Mouse (Mus musculus): ENCODE data around the gene Sh3bgrl3. TPM values are rescaled to one million over a fixed set of nuclear protein-coding genes. Genes with fewer than 3 reads are reported as not detected.

The Sh3bgrl3 gene
- polyA plus RNA-seq, 1 experiment from 2014 or later, result 312 TPM

- ATAC-seq (ENCODE audit: low FRiP score) (peak; percentile 71), DNase-seq (ENCODE audit: low spot score, missing footprints) (peak; percentile 92)
- Histone ChIP-seq H3K4me2 (peak overlapping the region; percentile 76), H3K36me3 (ENCODE audit: control insufficient read depth, insufficient read depth, low read length) (no peaks in the 10 kb centered on the region), H3K4me3 (ENCODE audit: low read depth, low read length) (peak overlapping the region; percentile 35), H3K27me3 (ENCODE audit: control insufficient read depth, insufficient read depth, low read length) (peaks cover 9% of the 10 kb centered on the region; the same call in 1 of the 2 replicates), H3K4me1 (ENCODE audit: control insufficient read depth, insufficient read depth, low read length) (peaks cover 6% of the 10 kb centered on the region), H3K9me3 (ENCODE audit: control insufficient read depth, low read length) (no peaks in the 10 kb centered on the region), H3K9ac (ENCODE audit: low read length) (peak overlapping the region; percentile 34; the same call in 1 of the 2 replicates), H3K27ac (ENCODE audit: low read depth, low read length) (no peak overlapping the region)
- WGBS, result under 1% methylated on average over 41 of the region's 41 CpGs
Observed at GRCm38 (mm10) chr4:134081730-134082386, 46.7 kb downstream of the Sh3bgrl3 start.

GRCm38 (mm10) chr4:134080674-134081073 lies 47.9 kb downstream of the Sh3bgrl3 start:
- Histone ChIP-seq H3K4me1 (ENCODE audit: control insufficient read depth, insufficient read depth, low read length) (peaks cover 6% of the 10 kb centered on the region), H3K9ac (ENCODE audit: low read length) (no peak overlapping the region), H3K27me3 (ENCODE audit: control insufficient read depth, insufficient read depth, low read length) (peaks cover 9% of the 10 kb centered on the region; the same call in 1 of the 2 replicates), H3K36me3 (ENCODE audit: control insufficient read depth, insufficient read depth, low read length) (no peaks in the 10 kb centered on the region), H3K4me2 (no peak overlapping the region), H3K27ac (ENCODE audit: low read depth, low read length) (no peak overlapping the region), H3K4me3 (ENCODE audit: low read depth, low read length) (no peak overlapping the region), H3K9me3 (ENCODE audit: control insufficient read depth, low read length) (no peaks in the 10 kb centered on the region)
- 91% methylated on average over 4 of the region's 4 CpGs for WGBS
- DNase-seq (ENCODE audit: low spot score, missing footprints) (peak; percentile 72), ATAC-seq (ENCODE audit: low FRiP score) (no peak)

- H3K9me3 ChIP-seq (ENCODE audit: control insufficient read depth, low read length), result no peaks in the 10 kb centered on the region
- ATAC-seq (ENCODE audit: low FRiP score) (peak; percentile 43; the same call in 1 of the 2 replicates), DNase-seq (ENCODE audit: low spot score, missing footprints) (peak; percentile 90)
- peaks cover 6% of the 10 kb centered on the region for H3K4me1 ChIP-seq (ENCODE audit: control insufficient read depth, insufficient read depth, low read length)
- 11% methylated on average over 3 of the region's 3 CpGs for WGBS
- no peak overlapping the region for H3K9ac ChIP-seq (ENCODE audit: low read length)
- H3K36me3 ChIP-seq (ENCODE audit: control insufficient read depth, insufficient read depth, low read length), result no peaks in the 10 kb centered on the region
- peaks cover 9% of the 10 kb centered on the region; the same call in 1 of the 2 replicates for H3K27me3 ChIP-seq (ENCODE audit: control insufficient read depth, insufficient read depth, low read length)
- H3K27ac ChIP-seq (ENCODE audit: low read depth, low read length), result no peak overlapping the region
- no peak overlapping the region for H3K4me2 ChIP-seq
- H3K4me3 ChIP-seq (ENCODE audit: low read depth, low read length), result no peak overlapping the region
Observed at GRCm38 (mm10) chr4:134078694-134079093, 49.9 kb downstream of the Sh3bgrl3 start.

Other genes with a start within 250 kb of the Sh3bgrl3 start
- gene Rps6ka1, start 241.0 kb downstream of the Sh3bgrl3 start, polyA plus RNA-seq (2014; fragmentation: Nextera tagmentation; extraction: Ambion mirVana), result 22.2 and 25.2 TPM in 2 replicates
- 4,130 and 4,246 TPM in 2 replicates for gene Hmgn2, start 160.1 kb downstream of the Sh3bgrl3 start, polyA plus RNA-seq (2014; fragmentation: Nextera tagmentation; extraction: Ambion mirVana)
- gene Dhdds, start 127.9 kb downstream of the Sh3bgrl3 start, polyA plus RNA-seq (2014; fragmentation: Nextera tagmentation; extraction: Ambion mirVana), result 38.9 and 42.4 TPM in 2 replicates
- gene Lin28a, start 109.9 kb downstream of the Sh3bgrl3 start, polyA plus RNA-seq (2014; fragmentation: Nextera tagmentation; extraction: Ambion mirVana), result 4.7 and 5.6 TPM in 2 replicates
- gene Zfp683, start 75.0 kb downstream of the Sh3bgrl3 start, polyA plus RNA-seq (2014; fragmentation: Nextera tagmentation; extraction: Ambion mirVana), result not detected in 2 replicates
- gene Crybg2, start 68.0 kb downstream of the Sh3bgrl3 start, polyA plus RNA-seq (2014; fragmentation: Nextera tagmentation; extraction: Ambion mirVana), result 0.89 and 0.98 TPM in 2 replicates
- gene Cd52, start 33.7 kb downstream of the Sh3bgrl3 start, polyA plus RNA-seq (2014; fragmentation: Nextera tagmentation; extraction: Ambion mirVana), result 4.3 and 4.7 TPM in 2 replicates
- 3.0 and 4.7 TPM in 2 replicates for gene Ubxn11, start 26.2 kb downstream of the Sh3bgrl3 start, polyA plus RNA-seq (2014; fragmentation: Nextera tagmentation; extraction: Ambion mirVana)
- 26.6 and 27.1 TPM in 2 replicates for gene Cep85, start 58.3 kb upstream of the Sh3bgrl3 start, polyA plus RNA-seq (2014; fragmentation: Nextera tagmentation; extraction: Ambion mirVana)
- not detected in 2 replicates for gene Gm7534, start 74.2 kb upstream of the Sh3bgrl3 start, polyA plus RNA-seq (2014; fragmentation: Nextera tagmentation; extraction: Ambion mirVana)
- gene Catsper4, start 98.6 kb upstream of the Sh3bgrl3 start, polyA plus RNA-seq (2014; fragmentation: Nextera tagmentation; extraction: Ambion mirVana), result not detected in 2 replicates
- 0.05 TPM in 1 of 2 replicates, not detected in the other for gene Cnksr1, start 109.6 kb upstream of the Sh3bgrl3 start, polyA plus RNA-seq (2014; fragmentation: Nextera tagmentation; extraction: Ambion mirVana)
- gene E130218I03Rik, start 114.9 kb upstream of the Sh3bgrl3 start, polyA plus RNA-seq (2014; fragmentation: Nextera tagmentation; extraction: Ambion mirVana), result 0.37 TPM in 1 of 2 replicates, not detected in the other
- gene Zfp593, start 116.8 kb upstream of the Sh3bgrl3 start, polyA plus RNA-seq (2014; fragmentation: Nextera tagmentation; extraction: Ambion mirVana), result 16.8 and 17.0 TPM in 2 replicates
- gene Gm30191, start 118.1 kb upstream of the Sh3bgrl3 start, polyA plus RNA-seq (2014; fragmentation: Nextera tagmentation; extraction: Ambion mirVana), result 0.22 TPM in 1 of 2 replicates, not detected in the other
- 4.2 and 5.1 TPM in 2 replicates for gene Grrp1, start 125.3 kb upstream of the Sh3bgrl3 start, polyA plus RNA-seq (2014; fragmentation: Nextera tagmentation; extraction: Ambion mirVana)
- gene Pdik1l, start 159.1 kb upstream of the Sh3bgrl3 start, polyA plus RNA-seq (2014; fragmentation: Nextera tagmentation; extraction: Ambion mirVana), result 24.5 and 28.8 TPM in 2 replicates
- 0.11 TPM in 1 of 2 replicates, not detected in the other for gene Trim63, start 186.3 kb upstream of the Sh3bgrl3 start, polyA plus RNA-seq (2014; fragmentation: Nextera tagmentation; extraction: Ambion mirVana)
- gene Slc30a2, start 214.4 kb upstream of the Sh3bgrl3 start, polyA plus RNA-seq (2014; fragmentation: Nextera tagmentation; extraction: Ambion mirVana), result not detected in 2 replicates